Mouse (Mus musculus): ENCODE results near the gene Scgb1a1. TPM values are rescaled to one million over a fixed set of nuclear protein-coding genes. Genes with fewer than 3 reads are reported as not detected.

Scgb1a1 gene
- total and polyA plus RNA-seq, 2 experiments from 2014 or later: not detected

DNA sequence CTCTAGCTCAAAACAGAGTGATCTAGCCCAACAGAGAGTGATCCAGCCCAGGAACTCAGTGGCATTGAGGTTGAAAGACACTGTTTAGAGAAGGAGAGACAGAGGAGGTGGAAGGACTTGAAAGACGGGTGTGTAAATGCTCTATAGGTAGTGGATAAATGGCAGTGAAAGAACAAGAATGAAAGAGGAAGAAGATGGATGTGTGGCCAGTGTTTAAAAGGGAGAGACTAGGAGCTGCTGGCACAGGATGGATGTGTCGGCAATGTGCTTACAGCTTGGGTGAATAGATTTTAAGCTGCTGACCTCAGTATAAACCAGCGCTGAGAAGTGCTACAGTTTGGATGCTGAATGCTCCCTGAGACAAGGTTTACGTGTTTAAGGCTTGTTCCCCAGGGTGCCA is 13.3 kb downstream of the Scgb1a1 start:
- peaks cover 16% of the 10 kb centered on the region for H3K4me1 ChIP-seq (ENCODE audit: insufficient read depth)
- H3K36me3 ChIP-seq (ENCODE audit: insufficient read depth): no peaks in the 10 kb centered on the region
- DNase-seq: no peak
- H3K4me3 ChIP-seq (ENCODE audit: low read depth, low read length): no peak overlapping the region
- no peaks in the 10 kb centered on the region for H3K9me3 ChIP-seq (ENCODE audit: low read length)
- no peaks in the 10 kb centered on the region for H3K27me3 ChIP-seq (ENCODE audit: insufficient read depth, low read length)
- WGBS: 73% methylated on average over 4 of the region's 4 CpGs
- no peak overlapping the region for H3K4me2 ChIP-seq (ENCODE audit: low read depth)
- no peak overlapping the region for H3K9ac ChIP-seq
- ATAC-seq: no peak
- H3K27ac ChIP-seq (ENCODE audit: low read depth, low read length): no peak overlapping the region
- TF ChIP-seq CTCF (IDR thresholded peaks at IDR 0.05; ENCODE audit: low read depth): no peak

GRCm38 (mm10) chr19:9073776-9074411 is 13.9 kb downstream of the Scgb1a1 start:
- Histone ChIP-seq H3K9me3 (ENCODE audit: low read length) (no peaks in the 10 kb centered on the region), H3K27ac (ENCODE audit: low read depth, low read length) (no peak overlapping the region), H3K4me2 (ENCODE audit: low read depth) (no peak overlapping the region), H3K4me1 (ENCODE audit: insufficient read depth) (peaks cover 17% of the 10 kb centered on the region), H3K9ac (no peak overlapping the region), H3K27me3 (ENCODE audit: insufficient read depth, low read length) (no peaks in the 10 kb centered on the region), H3K4me3 (ENCODE audit: low read depth, low read length) (no peak overlapping the region), H3K36me3 (ENCODE audit: insufficient read depth) (no peaks in the 10 kb centered on the region)
- ATAC-seq (no peak), DNase-seq (no peak)
- WGBS: 80% methylated on average over 12 of the region's 12 CpGs
- TF ChIP-seq CTCF (IDR thresholded peaks at IDR 0.05; ENCODE audit: low read depth): no peak

GRCm38 (mm10) chr19:9072157-9072530 is 15.6 kb downstream of the Scgb1a1 start:
- TF ChIP-seq CTCF (IDR thresholded peaks at IDR 0.05; ENCODE audit: low read depth): no peak
- H3K27me3 ChIP-seq (ENCODE audit: insufficient read depth, low read length): no peaks in the 10 kb centered on the region
- no peak overlapping the region for H3K4me2 ChIP-seq (ENCODE audit: low read depth)
- DNase-seq (no peak), ATAC-seq (no peak)
- H3K4me3 ChIP-seq (ENCODE audit: low read depth, low read length): no peak overlapping the region
- no peak overlapping the region for H3K9ac ChIP-seq
- peaks cover 17% of the 10 kb centered on the region for H3K4me1 ChIP-seq (ENCODE audit: insufficient read depth)
- H3K9me3 ChIP-seq (ENCODE audit: low read length): no peaks in the 10 kb centered on the region
- H3K27ac ChIP-seq (ENCODE audit: low read depth, low read length): no peak overlapping the region
- 79% methylated on average over 2 of the region's 2 CpGs for WGBS
- no peaks in the 10 kb centered on the region for H3K36me3 ChIP-seq (ENCODE audit: insufficient read depth)

DNA sequence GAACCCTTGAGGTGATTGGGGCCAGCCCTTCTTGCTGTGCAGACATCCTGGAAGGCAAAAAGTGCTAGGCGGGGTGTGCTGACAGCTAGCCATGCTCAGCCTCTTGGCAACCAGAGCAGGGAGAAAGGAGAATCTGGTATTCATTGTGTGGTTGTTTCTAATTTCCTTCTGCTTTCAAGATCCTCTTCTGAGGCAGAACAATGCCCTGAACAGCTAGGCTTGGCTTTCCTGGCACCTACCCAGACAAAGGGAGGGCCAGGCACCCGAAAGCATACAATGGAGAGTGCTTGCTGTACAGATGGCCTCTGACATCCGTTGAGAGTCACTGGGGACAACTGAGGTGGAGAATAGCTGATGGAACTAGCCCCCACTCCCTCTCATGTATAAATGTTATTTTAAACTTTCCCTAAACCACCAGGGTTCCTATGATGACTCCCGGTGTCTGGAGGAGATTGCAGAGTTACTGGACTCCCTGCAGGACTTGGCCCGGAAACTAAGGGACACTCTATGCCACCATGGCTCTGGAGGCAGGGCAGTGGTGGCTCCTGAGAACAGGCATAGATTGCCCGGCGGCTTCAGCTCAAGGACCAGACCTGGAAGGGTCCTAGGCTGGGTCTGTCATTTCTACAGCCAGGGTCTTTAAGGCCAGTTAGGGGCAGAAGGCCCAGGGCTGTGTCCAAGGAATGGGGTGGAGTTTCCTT is 16.2 kb downstream of the Scgb1a1 start:
- no peaks in the 10 kb centered on the region for H3K9me3 ChIP-seq (ENCODE audit: low read length)
- 39% methylated on average over 7 of the region's 7 CpGs for WGBS
- H3K27me3 ChIP-seq (ENCODE audit: insufficient read depth, low read length): no peaks in the 10 kb centered on the region
- 0 out of 2 replicates have a peak overlapping the region, but pooled peaks have one; percentile 10 for H3K9ac ChIP-seq
- DNase-seq (peak; percentile 15), ATAC-seq (peak; percentile 59)
- no peak for TF ChIP-seq CTCF (IDR thresholded peaks at IDR 0.05; ENCODE audit: low read depth)
- no peaks in the 10 kb centered on the region for H3K36me3 ChIP-seq (ENCODE audit: insufficient read depth)
- H3K4me3 ChIP-seq (ENCODE audit: low read depth, low read length): no peak overlapping the region
- no peak overlapping the region for H3K27ac ChIP-seq (ENCODE audit: low read depth, low read length)
- no peak overlapping the region for H3K4me2 ChIP-seq (ENCODE audit: low read depth)
- peaks cover 17% of the 10 kb centered on the region for H3K4me1 ChIP-seq (ENCODE audit: insufficient read depth)

DNA sequence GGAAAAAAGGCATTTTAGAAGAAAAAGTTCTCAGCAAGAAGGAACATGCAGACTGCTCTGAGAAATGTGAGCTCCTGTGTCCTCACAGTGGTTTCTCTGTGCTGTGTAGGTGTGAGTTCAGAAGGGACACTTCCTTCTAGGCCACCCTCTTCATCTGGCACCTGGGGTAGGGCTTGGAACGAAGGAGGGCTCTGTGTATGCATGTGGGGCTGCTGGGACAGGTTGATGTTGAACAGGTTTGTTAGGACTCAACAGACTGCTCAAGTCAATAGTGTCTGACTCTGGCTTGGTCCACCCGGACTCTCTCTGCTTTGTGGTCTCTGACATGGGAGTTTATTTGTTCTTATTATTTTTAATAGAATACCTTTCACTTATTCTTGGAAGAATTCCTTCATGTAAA is 17.4 kb downstream of the Scgb1a1 start:
- Histone ChIP-seq H3K4me2 (ENCODE audit: low read depth) (no peak overlapping the region), H3K4me3 (ENCODE audit: low read depth, low read length) (no peak overlapping the region), H3K9me3 (ENCODE audit: low read length) (no peaks in the 10 kb centered on the region), H3K27ac (ENCODE audit: low read depth, low read length) (no peak overlapping the region), H3K27me3 (ENCODE audit: insufficient read depth, low read length) (no peaks in the 10 kb centered on the region), H3K36me3 (ENCODE audit: insufficient read depth) (no peaks in the 10 kb centered on the region), H3K4me1 (ENCODE audit: insufficient read depth) (peaks cover 24% of the 10 kb centered on the region), H3K9ac (no peak overlapping the region)
- DNase-seq (no peak), ATAC-seq (no peak)
- 66% methylated on average over 2 of the region's 2 CpGs for WGBS
- no peak for TF ChIP-seq CTCF (IDR thresholded peaks at IDR 0.05; ENCODE audit: low read depth)

- H3K4me1 ChIP-seq (ENCODE audit: insufficient read depth): peaks cover 24% of the 10 kb centered on the region
- ATAC-seq: no peak
- no peak overlapping the region for H3K27ac ChIP-seq (ENCODE audit: low read depth, low read length)
- H3K9me3 ChIP-seq (ENCODE audit: low read length): no peaks in the 10 kb centered on the region
- WGBS: 43% methylated on average over 8 of the region's 8 CpGs
- H3K36me3 ChIP-seq (ENCODE audit: insufficient read depth): no peaks in the 10 kb centered on the region
- TF ChIP-seq CTCF (IDR thresholded peaks at IDR 0.05; ENCODE audit: low read depth): no peak
- no peaks in the 10 kb centered on the region for H3K27me3 ChIP-seq (ENCODE audit: insufficient read depth, low read length)
- peak; percentile 68 for DNase-seq
- no peak overlapping the region for H3K4me2 ChIP-seq (ENCODE audit: low read depth)
- no peak overlapping the region for H3K9ac ChIP-seq
- no peak overlapping the region for H3K4me3 ChIP-seq (ENCODE audit: low read depth, low read length)
Measured at GRCm38 (mm10) chr19:9069687-9070307, 18.0 kb downstream of the Scgb1a1 start.

GRCm38 (mm10) chr19:9067292-9067691 is 20.5 kb downstream of the Scgb1a1 start:
- Histone ChIP-seq H3K9me3 (ENCODE audit: low read length) (no peaks in the 10 kb centered on the region), H3K4me3 (ENCODE audit: low read depth, low read length) (no peak overlapping the region), H3K4me2 (ENCODE audit: low read depth) (no peak overlapping the region), H3K36me3 (ENCODE audit: insufficient read depth) (no peaks in the 10 kb centered on the region), H3K4me1 (ENCODE audit: insufficient read depth) (peaks cover 24% of the 10 kb centered on the region), H3K27ac (ENCODE audit: low read depth, low read length) (peak overlapping the region; percentile 67; the same call in 1 of the 2 replicates), H3K9ac (no peak overlapping the region), H3K27me3 (ENCODE audit: insufficient read depth, low read length) (no peaks in the 10 kb centered on the region)
- 80% methylated on average over 5 of the region's 5 CpGs for WGBS
- TF ChIP-seq CTCF (IDR thresholded peaks at IDR 0.05; ENCODE audit: low read depth): no peak
- DNase-seq (no peak), ATAC-seq (no peak)
